Mouse (Mus musculus) embryonic facial prominence, embryonic 14.5 days (tissue): ENCODE data around the gene Wipi2. TPM values are rescaled to one million over a fixed set of nuclear protein-coding genes. Genes with fewer than 3 reads are reported as not detected.

ENCODE experiments used
- ATAC-seq: fragments of 200-750 bp; cut with Nextera tagmentation; 2 replicates; pipeline ENCODE4 v1.8.0; 2017; ENCODE audit warnings: low read depth, moderate number of reproducible peaks, moderate TSS enrichment
- DNase-seq: peaks from one replicate; pipeline ENCODE4 v3.0.0-alpha.2; 2015; ENCODE audit warnings: low spot score
- H3K27ac ChIP-seq: fragments of 300-500 bp; sonication (generic); replicated peaks from 2 replicates; pipeline ENCODE4 v1.5.1; 2014; ENCODE audit warnings: low read depth, mild to moderate bottlenecking, low read length, moderate library complexity
- H3K27me3 ChIP-seq: fragments of 300-500 bp; sonication (generic); replicated peaks from 2 replicates; pipeline ENCODE4 v1.6.1; 2014; ENCODE audit warnings: low read length; ENCODE audit not compliant: control insufficient read depth, insufficient read depth
- H3K36me3 ChIP-seq: fragments of 300-500 bp; sonication (generic); 2 replicates; pipeline ENCODE4 v1.6.1; 2014; ENCODE audit warnings: low read length, mixed read lengths; ENCODE audit not compliant: control insufficient read depth, insufficient read depth
- H3K4me1 ChIP-seq: fragments of 300-500 bp; sonication (generic); 2 replicates; pipeline ENCODE4 v1.6.1; 2014; ENCODE audit warnings: antibody characterized with exemption, low read length; ENCODE audit not compliant: control insufficient read depth, insufficient read depth
- H3K4me2 ChIP-seq: fragments of 300-500 bp; sonication (generic); 2 replicates; pipeline ENCODE4 v1.6.1; 2014; ENCODE audit warnings: low read depth, mild to moderate bottlenecking, low read length, moderate library complexity, mixed read lengths
- H3K4me3 ChIP-seq: fragments of 300-500 bp; sonication (generic); 2 replicates; pipeline ENCODE4 v1.5.1; 2014; ENCODE audit warnings: low read depth, mild to moderate bottlenecking, low read length
- H3K9ac ChIP-seq: fragments of 300-500 bp; sonication (generic); 2 replicates; pipeline ENCODE4 v1.6.1; 2014; ENCODE audit warnings: low read depth, mild to moderate bottlenecking, low read length, moderate library complexity, mixed read lengths
- H3K9me3 ChIP-seq: fragments of 300-500 bp; sonication (generic); 2 replicates; pipeline ENCODE4 v1.6.1; 2016; ENCODE audit warnings: low read length; ENCODE audit not compliant: control insufficient read depth
- WGBS: fragments of 180-500 bp; shearing (Covaris S2); extraction: QIAGEN DNeasy Blood & Tissue Kit; methylation state at CpG from one replicate; pipeline ENCODE4 v1.1.7; 2014; 5-methylcytosine and 5-hydroxymethylcytosine counted together
- polyA plus RNA-seq: library from polyadenylated mRNA; unstranded; fragments of >200 nt; fragmentation: Nextera tagmentation; extraction: Ambion mirVana; gene quantifications from 2 replicates; pipeline ENCODE4 v1.2.1, GENCODE M21; 2014

Wipi2 gene
- 43.8 and 47.9 TPM in 2 replicates for polyA plus RNA-seq

DNA sequence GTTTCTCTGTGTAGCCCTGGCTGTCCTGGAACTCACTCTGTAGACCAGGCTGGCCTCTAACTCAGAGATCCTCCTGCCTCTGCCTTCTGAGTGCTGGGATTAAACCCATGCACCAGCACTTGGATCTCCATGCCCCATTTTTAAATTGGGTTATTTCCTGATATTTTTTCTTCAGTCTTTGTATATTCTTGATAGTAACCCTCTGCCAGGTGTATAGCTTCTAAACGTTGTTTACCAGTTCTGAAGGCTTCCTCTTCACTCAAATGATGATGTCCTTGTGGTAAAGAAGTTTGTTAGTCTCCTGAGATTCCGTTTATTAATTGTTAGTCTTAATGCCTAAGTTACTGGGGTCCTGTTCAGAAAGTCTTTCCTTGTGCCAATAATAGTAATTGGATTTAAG lies at the start of gene Wipi2:
Gene Wipi2 (plus strand): TSS at position 301 of the 400 bp plus-strand sequence.
- DNase-seq (no peak), ATAC-seq (no peak)
- H3K9me3 ChIP-seq = no peaks in the 10 kb centered on the region
- H3K4me1 ChIP-seq = peaks cover 13% of the 10 kb centered on the region
- H3K4me3 ChIP-seq = peak within 1 kb of the TSS; percentile 92
- H3K27ac ChIP-seq = peak within 1 kb of the TSS; percentile 72
- H3K36me3 ChIP-seq = peaks cover 3% of the 10 kb centered on the region; the same call in 1 of the 2 replicates
- 91% methylated on average over 2 of the region's 2 CpGs for WGBS
- H3K27me3 ChIP-seq = no peaks in the 10 kb centered on the region
- peak within 1 kb of the TSS; percentile 90 for H3K9ac ChIP-seq
- H3K4me2 ChIP-seq = peak within 1 kb of the TSS; percentile 80

DNA sequence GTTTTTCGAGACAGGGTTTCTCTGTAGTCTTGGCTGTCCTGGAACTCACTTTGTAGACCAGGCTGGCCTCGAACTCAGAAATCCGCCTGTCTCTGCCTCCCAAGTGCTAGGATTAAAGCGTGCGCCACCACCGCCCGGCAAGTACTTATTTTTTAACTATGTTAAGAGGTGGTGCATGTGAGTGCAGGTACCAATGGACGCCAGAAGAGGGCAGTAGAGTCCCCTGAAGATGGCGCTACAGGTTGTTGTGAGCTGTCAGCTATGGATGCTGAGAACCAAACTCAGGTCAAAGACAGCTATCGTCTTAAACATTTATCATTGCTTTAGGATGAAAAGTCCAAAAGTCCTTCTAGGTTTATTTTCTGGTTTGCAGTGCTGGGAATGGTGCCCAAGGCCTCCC lies 49.3 kb upstream of the Wipi2 start:
- Histone ChIP-seq H3K27me3 (no peaks in the 10 kb centered on the region), H3K4me3 (no peak overlapping the region), H3K9me3 (0 out of 2 replicates have a peak, but pooled peaks cover 8% of the 10 kb centered on the region), H3K9ac (no peak overlapping the region), H3K4me1 (no peaks in the 10 kb centered on the region), H3K27ac (no peak overlapping the region), H3K36me3 (no peaks in the 10 kb centered on the region), H3K4me2 (no peak overlapping the region)
- ATAC-seq (no peak), DNase-seq (no peak)
- 85% methylated on average over 10 of the region's 10 CpGs for WGBS

DNA sequence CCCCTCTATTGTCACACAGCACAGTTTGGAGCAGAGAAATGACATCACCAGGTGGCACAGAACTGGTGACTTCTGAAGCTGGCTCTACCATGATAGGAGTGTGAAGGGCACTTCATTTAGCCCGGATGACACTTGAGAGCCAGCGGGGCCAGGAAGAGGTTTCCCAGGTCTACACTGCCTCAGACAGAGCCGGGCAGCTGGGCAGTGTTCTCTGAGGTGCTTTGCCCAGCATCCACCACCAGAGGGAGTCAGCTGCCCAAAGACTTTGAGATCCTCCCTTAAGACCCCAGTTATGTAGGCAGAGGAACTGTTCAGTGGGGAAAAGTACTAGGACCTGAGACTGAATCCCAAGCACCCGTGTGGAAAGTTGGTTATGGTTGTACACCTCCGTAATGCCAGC lies 46.0 kb upstream of the Wipi2 start:
- Histone ChIP-seq H3K27me3 (no peaks in the 10 kb centered on the region), H3K4me1 (no peaks in the 10 kb centered on the region), H3K27ac (no peak overlapping the region), H3K9ac (no peak overlapping the region), H3K4me3 (no peak overlapping the region), H3K36me3 (no peaks in the 10 kb centered on the region), H3K9me3 (0 out of 2 replicates have a peak, but pooled peaks cover 5% of the 10 kb centered on the region), H3K4me2 (no peak overlapping the region)
- peak; percentile 82 for ATAC-seq
- 14% methylated on average over 5 of the region's 5 CpGs for whole genome bisulfite sequencing
- DNase-seq = peak; percentile 72

- Histone ChIP-seq H3K27ac (no peak overlapping the region), H3K36me3 (no peaks in the 10 kb centered on the region), H3K4me3 (no peak overlapping the region), H3K4me1 (no peaks in the 10 kb centered on the region), H3K9ac (no peak overlapping the region), H3K27me3 (no peaks in the 10 kb centered on the region), H3K9me3 (no peaks in the 10 kb centered on the region), H3K4me2 (no peak overlapping the region)
- DNase-seq (peak; percentile 59), ATAC-seq (peak; percentile 85)
- WGBS = 55% methylated on average over 14 of the region's 14 CpGs
Observed at GRCm38 (mm10) chr5:142583616-142584126, 43.8 kb upstream of the Wipi2 start.

- DNase-seq (no peak), ATAC-seq (no peak)
- Histone ChIP-seq H3K27ac (no peak overlapping the region), H3K36me3 (no peaks in the 10 kb centered on the region), H3K4me2 (no peak overlapping the region), H3K9ac (no peak overlapping the region), H3K27me3 (no peaks in the 10 kb centered on the region), H3K4me3 (no peak overlapping the region), H3K4me1 (no peaks in the 10 kb centered on the region; the same call in 1 of the 2 replicates), H3K9me3 (no peaks in the 10 kb centered on the region)
- WGBS = 79% methylated on average over 6 of the region's 6 CpGs
Observed at GRCm38 (mm10) chr5:142590953-142591616, 36.4 kb upstream of the Wipi2 start.

DNA sequence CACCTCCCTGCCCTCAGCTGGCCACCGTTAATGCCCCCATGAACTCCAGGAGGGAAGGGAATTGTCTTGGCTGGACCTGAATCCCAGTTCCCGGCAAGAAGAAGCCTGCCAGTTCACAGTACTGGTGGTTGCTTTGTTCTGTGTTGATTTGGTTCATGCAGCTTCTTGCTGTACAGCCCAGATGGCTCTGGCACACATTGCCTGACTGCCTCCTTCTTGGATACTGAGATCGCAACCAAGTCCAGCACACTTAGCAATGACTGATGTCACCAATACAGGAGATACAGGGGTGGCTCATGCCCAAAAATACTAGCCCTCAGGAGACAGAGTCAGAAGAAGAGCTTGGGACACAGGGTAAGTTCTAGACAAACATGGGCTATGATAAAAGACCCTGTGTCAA lies 31.8 kb upstream of the Wipi2 start:
- no peak overlapping the region for H3K4me3 ChIP-seq
- H3K9me3 ChIP-seq = no peaks in the 10 kb centered on the region
- H3K36me3 ChIP-seq = no peaks in the 10 kb centered on the region
- ATAC-seq = no peak
- H3K27ac ChIP-seq = no peak overlapping the region
- H3K9ac ChIP-seq = no peak overlapping the region
- WGBS = 67% methylated on average over 2 of the region's 3 CpGs
- no peaks in the 10 kb centered on the region for H3K27me3 ChIP-seq
- no peaks in the 10 kb centered on the region for H3K4me1 ChIP-seq
- no peak for DNase-seq
- H3K4me2 ChIP-seq = no peak overlapping the region

DNA sequence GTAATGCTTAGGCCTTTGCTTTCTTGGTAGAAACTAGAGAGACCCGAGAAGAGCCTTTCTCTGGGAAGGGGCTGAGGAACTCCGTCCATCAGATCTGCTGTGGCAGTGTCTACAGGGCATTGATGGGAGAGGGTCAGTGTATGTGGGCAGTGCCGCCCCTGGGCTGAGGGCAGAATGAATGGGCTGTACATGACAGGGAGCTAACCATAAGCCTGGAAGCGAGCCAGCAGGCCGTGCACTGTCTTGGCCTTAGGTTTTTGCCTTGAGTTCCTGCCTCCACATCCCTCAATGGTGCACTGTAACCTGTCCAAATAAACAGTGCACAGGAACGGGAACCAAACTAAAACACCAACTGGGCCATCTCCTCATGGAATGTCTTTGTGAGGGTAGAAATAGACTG lies 30.8 kb upstream of the Wipi2 start:
- Histone ChIP-seq H3K27ac (no peak overlapping the region), H3K4me1 (no peaks in the 10 kb centered on the region), H3K4me3 (no peak overlapping the region), H3K36me3 (no peaks in the 10 kb centered on the region), H3K4me2 (no peak overlapping the region), H3K9me3 (no peaks in the 10 kb centered on the region), H3K9ac (no peak overlapping the region), H3K27me3 (no peaks in the 10 kb centered on the region)
- WGBS = 80% methylated on average over 6 of the region's 6 CpGs
- DNase-seq = no peak
- no peak for ATAC-seq

DNA sequence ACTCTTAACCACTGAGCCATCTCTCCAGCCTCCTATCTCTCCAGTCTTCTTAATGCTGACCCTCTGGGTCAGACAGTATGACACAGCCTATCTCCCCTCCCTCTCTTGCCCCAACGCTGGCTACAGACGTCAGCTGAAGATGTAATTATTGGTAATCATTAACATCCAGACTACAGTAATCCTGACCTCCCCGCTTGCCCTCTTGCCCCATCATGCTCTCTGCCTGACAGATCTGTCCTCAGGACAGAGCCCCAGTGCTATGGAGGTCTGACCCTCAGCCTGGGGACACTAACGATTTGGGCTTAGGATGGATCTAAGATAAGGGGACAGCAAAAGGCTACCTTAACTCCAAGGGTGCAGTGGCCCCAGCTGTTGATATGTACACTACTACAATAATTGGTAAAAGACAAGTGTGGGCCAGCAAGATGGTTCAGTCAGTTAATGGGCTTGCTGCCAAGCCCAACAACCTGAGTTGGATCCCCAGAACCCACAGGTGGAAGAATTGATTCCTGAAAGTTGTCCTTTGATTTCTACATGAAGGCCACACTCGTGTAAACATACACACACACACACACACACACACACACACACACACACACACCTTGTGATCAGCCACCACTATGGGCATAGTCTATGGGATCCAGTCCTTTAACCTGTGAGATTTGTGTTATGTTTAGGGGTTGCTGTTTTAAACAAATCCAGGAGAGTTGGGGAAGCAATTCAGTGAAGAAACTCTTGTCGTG lies 29.7 kb upstream of the Wipi2 start:
- WGBS = 76% methylated on average over 6 of the region's 6 CpGs
- Histone ChIP-seq H3K4me1 (no peaks in the 10 kb centered on the region), H3K9me3 (no peaks in the 10 kb centered on the region), H3K4me2 (no peak overlapping the region), H3K9ac (no peak overlapping the region), H3K27ac (no peak overlapping the region), H3K4me3 (no peak overlapping the region), H3K36me3 (no peaks in the 10 kb centered on the region), H3K27me3 (no peaks in the 10 kb centered on the region)
- DNase-seq = no peak
- no peak for ATAC-seq
